27 mouse cellular contexts compared by ENCODE assay signal in the genomic region with DNA sequence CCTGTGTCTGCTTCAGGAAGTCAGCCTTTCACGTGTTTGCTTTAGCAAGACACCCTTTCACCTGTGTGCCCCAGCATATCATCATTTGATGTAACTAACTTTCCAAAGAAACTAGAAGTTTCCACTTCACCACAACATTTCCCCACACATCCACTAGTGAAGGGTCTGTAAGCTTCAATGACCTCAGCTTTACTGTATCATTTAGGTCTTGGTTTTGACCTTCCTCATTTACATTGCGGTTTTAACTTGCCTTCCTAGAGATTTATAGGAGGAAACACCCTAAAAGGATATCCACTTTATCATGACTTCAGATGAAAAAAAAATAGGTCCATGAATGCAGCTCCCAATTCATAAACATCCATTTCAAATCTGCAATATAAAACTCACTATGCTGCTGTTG.
"Had no signal": no experiment of that assay in that cellular context is flagged by ENCODE, and none has a peak within 500 bp of the region (broad histone marks: within the 10 kb centered on the region; RNA-seq: fewer than 3 reads in every experiment).

No protein-coding gene starts in this region.

- H3K27ac ChIP-seq: embryonic facial prominence, embryonic 10.5 days; embryonic facial prominence, embryonic 12.5 days; embryonic facial prominence, embryonic 13.5 days; embryonic facial prominence, embryonic 15.5 days; forebrain, embryonic 10.5 days; forebrain, embryonic 12.5 days; forebrain, embryonic 13.5 days; forebrain, embryonic 15.5 days; gastrocnemius, adult 2 months; heart, adult 2 months had no signal

- H3K9me3 ChIP-seq: embryonic facial prominence, embryonic 10.5 days; embryonic facial prominence, embryonic 12.5 days; embryonic facial prominence, embryonic 13.5 days; embryonic facial prominence, embryonic 15.5 days; forebrain, embryonic 12.5 days; forebrain, embryonic 13.5 days; forebrain, embryonic 15.5 days had no signal

- H3K4me3 ChIP-seq: embryonic facial prominence, embryonic 10.5 days; embryonic facial prominence, embryonic 12.5 days; embryonic facial prominence, embryonic 13.5 days; embryonic facial prominence, embryonic 15.5 days; erythroblast, embryonic 14.5 days; forebrain, embryonic 10.5 days; forebrain, embryonic 12.5 days; forebrain, embryonic 13.5 days; forebrain, embryonic 15.5 days; gastrocnemius, adult 2 months; heart, adult 2 months had no signal

- DNase-seq: cerebellum, adult 8-10 months; cerebellum, adult 9-10 months; cerebellum, adult 9-11 months; cerebellum, postnatal 10 days; cerebellum, postnatal 14 days; cerebellum, postnatal 36 days; embryo, embryonic 11 days; forebrain, postnatal 0 days; gastrocnemius, adult 2 months; gastrocnemius, postnatal 10 days; gastrocnemius, postnatal 14 days; gastrocnemius, postnatal 25 days; gastrocnemius, postnatal 36 days; heart, adult 11 months; heart, adult 18-20 months; heart, adult 2 months had no signal

- H3K36me3 ChIP-seq: embryonic facial prominence, embryonic 10.5 days; embryonic facial prominence, embryonic 12.5 days; embryonic facial prominence, embryonic 13.5 days; embryonic facial prominence, embryonic 15.5 days; forebrain, embryonic 10.5 days; forebrain, embryonic 12.5 days; forebrain, embryonic 15.5 days had no signal

- ATAC-seq: forebrain, embryonic 13.5 days; forebrain, embryonic 14.5 days; forebrain, embryonic 15.5 days; forebrain, embryonic 16.5 days; forebrain, postnatal 0 days had no signal

- H3K4me2 ChIP-seq: embryonic facial prominence, embryonic 12.5 days; embryonic facial prominence, embryonic 13.5 days; embryonic facial prominence, embryonic 15.5 days; forebrain, embryonic 12.5 days; forebrain, embryonic 13.5 days; forebrain, embryonic 15.5 days had no signal

- H3K4me1 ChIP-seq: embryonic facial prominence, embryonic 10.5 days; embryonic facial prominence, embryonic 12.5 days; embryonic facial prominence, embryonic 13.5 days; embryonic facial prominence, embryonic 15.5 days; forebrain, embryonic 10.5 days; forebrain, embryonic 12.5 days; forebrain, embryonic 13.5 days; forebrain, embryonic 15.5 days had no signal

- H3K9ac ChIP-seq: embryonic facial prominence, embryonic 12.5 days; embryonic facial prominence, embryonic 13.5 days; embryonic facial prominence, embryonic 15.5 days; forebrain, embryonic 12.5 days; forebrain, embryonic 13.5 days; forebrain, embryonic 15.5 days; forebrain, postnatal 0 days had no signal

- H3K27me3 ChIP-seq: embryonic facial prominence, embryonic 12.5 days; embryonic facial prominence, embryonic 13.5 days; embryonic facial prominence, embryonic 15.5 days; forebrain, embryonic 12.5 days; forebrain, embryonic 13.5 days; forebrain, embryonic 15.5 days had no signal
